Mouse (Mus musculus): Measurements from ENCODE around the gene Nudt3. TPM values are rescaled to one million over a fixed set of nuclear protein-coding genes. Genes with fewer than 3 reads are reported as not detected.
A peak's percentile ranks its signal among the peaks of the same experiment; 100 is the strongest.

Nudt3 gene
- polyA plus RNA-seq, 1 experiment from 2014 or later, result 145 TPM

DNA sequence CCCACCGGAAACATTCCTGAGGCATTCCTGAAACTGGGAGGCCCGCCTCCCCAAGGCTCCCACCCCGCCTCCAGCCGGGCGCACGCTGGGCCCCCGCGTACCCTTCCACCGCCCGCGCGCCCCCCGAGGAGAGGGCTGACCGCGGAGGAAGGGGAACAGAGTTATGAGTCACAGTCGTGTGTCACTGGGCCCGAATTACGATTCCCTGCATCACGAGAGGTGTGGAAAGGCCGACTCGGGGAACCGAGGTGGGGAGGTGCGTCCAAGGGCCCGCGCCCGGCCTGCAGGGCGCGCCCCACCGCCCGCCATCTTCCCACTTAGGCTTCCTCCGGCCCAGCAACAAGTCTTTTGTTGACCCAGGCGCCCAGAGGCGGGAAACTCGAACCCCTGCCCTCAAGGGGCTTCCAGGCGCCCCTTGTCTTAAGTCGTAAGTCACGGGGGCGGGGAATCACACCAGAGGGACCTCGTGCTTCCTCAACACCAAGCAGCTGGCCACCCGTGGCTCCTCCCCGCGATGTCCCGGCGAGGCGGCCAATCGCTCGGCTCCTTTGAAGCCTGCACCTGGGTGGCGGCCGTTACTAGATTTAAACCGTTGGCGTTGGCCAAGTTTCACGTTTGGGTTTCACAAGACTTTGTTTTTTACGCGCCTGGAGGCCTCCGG, 67.7 kb downstream of the Nudt3 start:
- under 1% methylated on average over 55 of the region's 55 CpGs for WGBS
- DNase-seq (ENCODE audit: low spot score), result peak; percentile 88
- H3K36me3 ChIP-seq, result peaks cover 12% of the 10 kb centered on the region
- no peaks in the 10 kb centered on the region for H3K27me3 ChIP-seq (ENCODE audit: insufficient read depth, poor library complexity, severe bottlenecking)
- H3K27ac ChIP-seq, result peak overlapping the region; percentile 99
- H3K4me3 ChIP-seq, result peak overlapping the region; percentile 97
- H3K4me1 ChIP-seq (replicated peaks), result peaks cover 74% of the 10 kb centered on the region
- no peaks in the 10 kb centered on the region for H3K9me3 ChIP-seq

DNA sequence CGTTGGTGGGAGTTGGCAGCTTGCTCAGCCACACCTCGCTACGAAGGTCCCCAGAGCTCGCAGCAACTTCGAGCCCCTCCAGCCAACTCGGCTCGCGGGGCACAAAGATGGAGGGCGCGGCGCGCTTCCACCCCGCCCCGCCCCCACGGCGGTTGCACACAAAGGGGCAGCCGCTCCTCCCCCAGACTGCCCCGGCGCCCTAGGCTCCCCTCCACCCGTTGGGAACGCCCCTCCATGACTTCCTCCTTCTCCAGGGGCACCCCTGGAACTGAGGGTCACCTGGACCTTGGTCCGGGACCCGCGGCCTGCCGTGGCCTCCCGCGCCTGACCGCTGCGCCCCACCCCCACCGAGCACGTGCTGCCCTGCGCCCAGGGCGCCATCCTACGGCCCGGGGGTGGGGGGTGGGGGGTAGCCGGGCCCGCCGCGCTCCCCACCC, 68.2 kb downstream of the Nudt3 start:
- Histone ChIP-seq H3K9me3 (no peaks in the 10 kb centered on the region), H3K27me3 (ENCODE audit: insufficient read depth, poor library complexity, severe bottlenecking) (no peaks in the 10 kb centered on the region), H3K4me1 (replicated peaks) (peaks cover 69% of the 10 kb centered on the region), H3K4me3 (peak overlapping the region; percentile 97), H3K36me3 (peaks cover 7% of the 10 kb centered on the region), H3K27ac (peak overlapping the region; percentile 99)
- under 1% methylated on average over 39 of the region's 39 CpGs for WGBS
- no peak for DNase-seq (ENCODE audit: low spot score)

DNA sequence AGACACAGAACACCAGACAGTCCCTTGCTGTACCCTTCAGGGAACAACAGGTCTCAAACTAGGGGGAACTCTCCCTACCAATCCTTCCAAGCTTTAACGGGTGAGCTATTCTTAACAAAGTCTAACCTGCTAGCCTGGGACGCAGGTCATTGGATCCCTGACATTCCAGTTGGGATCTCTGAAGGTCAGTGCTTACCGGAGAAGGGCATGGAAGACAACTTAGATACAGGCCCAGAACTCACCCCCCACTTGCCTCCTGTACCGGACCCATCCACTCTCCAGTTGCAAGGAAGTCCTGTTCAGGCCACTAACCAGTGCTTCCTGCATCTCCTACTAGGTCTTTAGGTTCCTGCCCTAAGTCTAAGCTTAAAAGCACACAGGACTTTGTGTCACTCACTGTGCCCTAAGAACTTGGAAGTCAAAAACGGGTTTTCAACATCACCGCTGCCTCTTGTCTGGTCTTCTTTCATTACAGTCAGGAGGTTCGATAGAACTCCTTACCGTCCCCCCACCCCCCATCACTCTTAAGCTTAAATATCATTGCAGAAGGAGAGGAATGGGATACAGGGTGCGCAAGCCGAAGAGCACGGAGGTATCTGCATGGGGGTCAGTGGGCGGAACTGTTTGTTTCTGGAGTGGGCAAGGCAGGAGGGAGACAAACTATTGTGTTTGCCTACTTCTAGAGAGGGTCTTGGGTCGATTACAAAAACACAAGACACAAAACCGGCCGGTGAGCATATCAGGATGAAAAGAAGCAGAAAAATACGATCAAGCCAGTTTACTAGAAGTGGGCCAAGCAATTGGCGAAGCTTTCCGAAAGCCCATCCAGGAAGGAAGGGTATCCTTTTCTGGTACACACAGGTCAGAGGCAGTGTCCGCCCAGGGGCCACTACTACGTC, 69.0 kb downstream of the Nudt3 start:
- DNase-seq (ENCODE audit: low spot score), result no peak
- WGBS, result 34% methylated on average over 20 of the region's 20 CpGs

DNA sequence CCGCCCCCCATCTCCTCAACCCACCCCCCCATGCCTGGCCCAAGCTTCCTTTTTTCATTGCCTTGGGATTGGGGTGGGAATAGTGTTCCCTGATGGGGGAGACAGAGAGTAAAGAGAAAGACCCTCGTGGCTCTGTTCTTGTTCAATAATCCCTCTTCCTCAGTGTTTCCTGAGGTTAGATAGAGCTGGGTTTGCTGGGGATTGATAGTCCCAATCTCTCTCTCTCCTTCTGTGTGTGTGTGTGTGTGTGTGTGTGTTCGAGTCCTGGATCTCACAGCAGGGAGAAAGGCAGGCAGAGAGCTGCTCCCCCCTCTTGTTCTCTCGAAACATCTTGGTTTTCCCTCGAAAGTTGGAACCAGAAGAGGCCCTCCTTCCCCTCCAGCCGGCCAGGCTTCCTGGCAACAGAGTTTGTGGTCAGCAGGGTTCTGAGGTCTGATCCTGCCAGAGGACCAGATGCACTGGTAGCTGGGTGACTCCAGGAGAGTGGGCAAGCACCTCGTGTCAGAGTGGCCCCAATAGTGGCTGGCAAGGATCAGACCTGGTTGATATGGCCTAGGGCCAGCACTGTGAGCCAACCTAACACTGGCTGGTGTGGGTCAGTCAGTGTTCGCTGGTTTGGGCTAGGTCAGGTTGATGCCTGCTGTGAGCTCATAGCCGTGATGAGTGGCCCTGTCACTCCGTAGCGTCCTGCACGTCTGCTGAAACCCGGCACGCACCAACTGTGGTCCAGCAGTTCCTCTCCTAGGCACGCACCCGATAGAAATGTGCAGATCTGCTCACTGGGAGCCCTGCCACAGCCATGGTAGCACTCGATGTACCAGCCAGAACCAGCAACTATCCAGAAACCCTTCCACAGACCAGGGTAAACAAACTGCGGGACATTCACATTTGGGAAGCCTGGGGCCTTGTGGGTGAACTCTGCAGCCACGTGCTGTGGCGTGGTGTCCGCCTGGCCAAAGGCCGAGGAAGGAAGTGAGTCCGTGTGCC, 70.8 kb downstream of the Nudt3 start:
- H3K4me3 ChIP-seq, result no peak overlapping the region
- no peak for DNase-seq (ENCODE audit: low spot score)
- H3K27me3 ChIP-seq (ENCODE audit: insufficient read depth, poor library complexity, severe bottlenecking), result no peaks in the 10 kb centered on the region
- no peaks in the 10 kb centered on the region for H3K36me3 ChIP-seq
- peaks cover 60% of the 10 kb centered on the region for H3K4me1 ChIP-seq (replicated peaks)
- no peaks in the 10 kb centered on the region for H3K9me3 ChIP-seq
- 73% methylated on average over 23 of the region's 23 CpGs for WGBS
- peak overlapping the region; percentile 24 for H3K27ac ChIP-seq

More for the DNA sequence above, 69.0 kb downstream of the Nudt3 start:
- Histone ChIP-seq H3K4me3 (peak overlapping the region; percentile 97), H3K9me3 (no peaks in the 10 kb centered on the region), H3K27ac (peak overlapping the region; percentile 99), H3K27me3 (ENCODE audit: insufficient read depth, poor library complexity, severe bottlenecking) (no peaks in the 10 kb centered on the region), H3K4me1 (replicated peaks) (peaks cover 68% of the 10 kb centered on the region), H3K36me3 (0 out of 2 replicates have a peak, but pooled peaks cover 2% of the 10 kb centered on the region)

DNA sequence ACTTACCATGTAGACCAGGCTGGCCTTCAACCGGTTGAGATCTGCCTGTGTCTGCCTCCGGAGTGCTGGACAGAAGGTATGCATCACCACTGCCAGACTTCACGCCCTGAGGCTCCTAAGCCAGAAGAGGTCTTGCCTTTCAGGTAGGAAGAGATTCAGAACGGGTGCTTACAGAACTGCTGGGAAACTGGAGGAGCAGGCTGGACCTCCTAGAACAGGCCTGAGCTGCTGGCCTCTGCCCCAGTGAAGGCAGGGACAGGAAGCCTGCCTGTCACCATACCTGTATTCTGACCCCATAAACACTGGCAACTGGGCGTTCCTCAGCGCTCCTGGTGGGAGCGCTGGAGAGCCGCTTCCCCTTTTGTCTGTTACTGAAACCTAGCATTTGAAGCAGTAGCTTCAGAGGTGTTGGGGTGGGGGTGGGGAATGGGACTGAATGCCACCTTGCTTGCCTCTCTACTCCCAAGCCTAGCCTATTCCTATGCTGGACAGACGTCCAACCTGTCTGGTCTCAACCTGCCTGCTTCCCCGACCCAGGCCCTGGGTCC, 71.8 kb downstream of the Nudt3 start:
- DNase-seq (ENCODE audit: low spot score), result no peak
- Histone ChIP-seq H3K27ac (no peak overlapping the region; the same call in 1 of the 2 replicates), H3K9me3 (no peaks in the 10 kb centered on the region), H3K4me1 (replicated peaks) (peaks cover 59% of the 10 kb centered on the region), H3K36me3 (no peaks in the 10 kb centered on the region), H3K4me3 (no peak overlapping the region), H3K27me3 (ENCODE audit: insufficient read depth, poor library complexity, severe bottlenecking) (peaks cover 7% of the 10 kb centered on the region)
- 52% methylated on average over 10 of the region's 10 CpGs for WGBS

DNA sequence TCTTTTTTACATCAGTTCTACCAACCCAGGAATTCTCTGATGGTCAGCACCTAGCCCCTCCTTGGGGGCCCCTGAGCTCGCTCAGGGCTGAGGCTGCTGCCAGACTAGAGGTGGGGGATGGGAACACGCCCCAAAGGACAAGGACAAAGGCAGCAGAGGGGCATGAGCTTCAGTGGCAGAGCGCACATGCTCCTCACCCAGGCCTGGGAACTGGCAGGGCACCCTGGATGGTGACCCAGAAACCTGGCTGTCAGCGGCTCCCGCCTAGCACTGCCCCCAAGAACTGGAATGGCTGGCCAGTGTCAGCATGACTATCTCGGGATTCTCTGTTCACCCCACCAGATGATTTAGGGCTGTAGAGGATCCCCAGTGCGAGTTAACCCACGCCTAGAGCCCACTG, 74.1 kb downstream of the Nudt3 start:
- H3K27ac ChIP-seq, result peak overlapping the region; percentile 86
- no peaks in the 10 kb centered on the region for H3K36me3 ChIP-seq
- peaks cover 46% of the 10 kb centered on the region for H3K4me1 ChIP-seq (replicated peaks)
- peaks cover 12% of the 10 kb centered on the region for H3K27me3 ChIP-seq (ENCODE audit: insufficient read depth, poor library complexity, severe bottlenecking)
- H3K9me3 ChIP-seq, result no peaks in the 10 kb centered on the region
- WGBS, result 52% methylated on average over 8 of the region's 8 CpGs
- H3K4me3 ChIP-seq, result peak overlapping the region; percentile 20; the same call in 1 of the 2 replicates
- DNase-seq (ENCODE audit: low spot score), result no peak

DNA sequence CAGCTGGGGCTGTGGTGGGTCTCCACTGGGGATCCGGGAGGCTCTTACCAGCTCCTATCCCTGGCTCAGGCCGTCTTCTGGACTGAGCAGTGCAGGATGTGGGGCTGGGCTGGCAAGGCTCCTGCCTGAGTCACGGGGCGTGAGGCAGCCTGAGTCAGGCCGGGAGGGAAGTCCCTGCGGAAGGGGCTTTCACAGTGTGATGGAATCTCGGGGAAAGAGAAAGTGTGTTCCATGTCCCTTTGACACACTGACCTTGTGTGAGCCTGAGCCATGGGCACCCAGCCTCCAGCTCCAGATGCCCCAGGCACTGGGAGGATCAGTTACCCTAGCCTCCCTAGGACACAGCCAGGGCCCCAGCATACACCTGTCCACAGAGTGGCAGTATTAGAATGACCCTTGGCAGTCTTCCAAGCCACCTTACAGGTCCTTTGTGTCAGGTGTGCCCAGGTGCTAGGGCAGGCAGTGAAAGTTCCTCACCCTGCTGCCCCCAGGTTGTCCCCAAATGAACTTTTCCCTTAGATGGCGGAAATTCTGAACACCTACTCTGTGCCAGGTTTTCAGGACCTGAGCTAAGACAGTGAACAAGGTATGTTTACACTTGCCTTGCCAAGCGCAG, 75.9 kb downstream of the Nudt3 start:
- peaks cover 12% of the 10 kb centered on the region for H3K27me3 ChIP-seq (ENCODE audit: insufficient read depth, poor library complexity, severe bottlenecking)
- H3K4me1 ChIP-seq (replicated peaks), result peaks cover 43% of the 10 kb centered on the region
- no peaks in the 10 kb centered on the region for H3K9me3 ChIP-seq
- H3K4me3 ChIP-seq, result no peak overlapping the region
- H3K36me3 ChIP-seq, result no peaks in the 10 kb centered on the region
- WGBS, result 81% methylated on average over 9 of the region's 9 CpGs
- H3K27ac ChIP-seq, result no peak overlapping the region
- no peak for DNase-seq (ENCODE audit: low spot score)

DNA sequence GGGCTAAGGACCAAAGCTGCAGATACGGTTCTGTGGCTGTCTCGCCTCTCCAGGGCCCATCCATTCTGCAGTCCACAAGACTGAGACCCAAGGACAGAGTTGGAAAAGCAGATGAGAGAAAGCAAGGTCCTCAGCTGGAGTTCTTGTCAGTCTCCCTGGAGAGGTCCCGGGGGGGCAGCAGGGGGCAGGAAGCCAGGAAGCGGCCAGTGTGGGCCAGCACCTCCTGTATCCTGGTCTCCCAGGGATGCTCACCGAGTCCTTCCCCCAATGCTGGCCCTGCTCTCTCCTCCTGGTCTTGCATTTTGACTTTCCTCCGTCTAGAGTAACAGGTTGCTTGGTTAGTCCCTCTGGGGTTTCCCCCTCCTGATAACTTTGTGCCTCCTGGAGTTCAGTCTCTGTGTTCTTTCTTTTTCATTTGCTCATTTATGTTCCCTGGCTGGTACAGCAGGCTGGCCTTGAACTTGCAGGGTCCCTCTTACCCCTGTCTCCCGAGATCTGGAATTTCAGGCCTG, 76.7 kb downstream of the Nudt3 start:
- H3K9me3 ChIP-seq, result no peaks in the 10 kb centered on the region
- WGBS, result 62% methylated on average over 7 of the region's 7 CpGs
- H3K36me3 ChIP-seq, result no peaks in the 10 kb centered on the region
- peak overlapping the region; percentile 9; the same call in 1 of the 2 replicates for H3K27ac ChIP-seq
- no peak for DNase-seq (ENCODE audit: low spot score)
- H3K4me3 ChIP-seq, result no peak overlapping the region
- peaks cover 12% of the 10 kb centered on the region for H3K27me3 ChIP-seq (ENCODE audit: insufficient read depth, poor library complexity, severe bottlenecking)
- peaks cover 41% of the 10 kb centered on the region for H3K4me1 ChIP-seq (replicated peaks)

DNA sequence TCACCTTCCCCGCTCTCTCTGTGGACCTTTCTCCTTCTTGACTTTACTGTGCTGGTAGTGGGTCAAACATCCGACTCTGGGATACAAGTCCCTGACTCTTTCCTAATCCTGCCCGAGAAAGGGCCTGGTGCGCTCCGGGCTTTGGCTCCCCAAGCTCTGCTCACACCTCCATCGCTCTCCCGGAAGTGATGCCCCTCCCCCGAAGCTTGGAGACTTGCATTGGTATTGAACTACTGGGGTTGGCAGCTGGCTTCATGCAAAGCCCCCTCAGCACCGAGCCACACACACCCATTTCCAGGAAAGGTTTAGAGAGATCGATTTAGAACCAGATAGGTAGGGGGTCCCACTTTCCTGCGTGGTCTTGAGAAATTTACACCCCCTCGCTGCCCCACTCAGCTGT, 77.3 kb downstream of the Nudt3 start:
- H3K4me1 ChIP-seq (replicated peaks), result peaks cover 41% of the 10 kb centered on the region
- no peaks in the 10 kb centered on the region for H3K9me3 ChIP-seq
- no peak for DNase-seq (ENCODE audit: low spot score)
- no peaks in the 10 kb centered on the region for H3K36me3 ChIP-seq
- H3K4me3 ChIP-seq, result no peak overlapping the region
- peaks cover 12% of the 10 kb centered on the region for H3K27me3 ChIP-seq (ENCODE audit: insufficient read depth, poor library complexity, severe bottlenecking)
- WGBS, result 46% methylated on average over 12 of the region's 12 CpGs
- H3K27ac ChIP-seq, result peak overlapping the region; percentile 9; the same call in 1 of the 2 replicates

DNA sequence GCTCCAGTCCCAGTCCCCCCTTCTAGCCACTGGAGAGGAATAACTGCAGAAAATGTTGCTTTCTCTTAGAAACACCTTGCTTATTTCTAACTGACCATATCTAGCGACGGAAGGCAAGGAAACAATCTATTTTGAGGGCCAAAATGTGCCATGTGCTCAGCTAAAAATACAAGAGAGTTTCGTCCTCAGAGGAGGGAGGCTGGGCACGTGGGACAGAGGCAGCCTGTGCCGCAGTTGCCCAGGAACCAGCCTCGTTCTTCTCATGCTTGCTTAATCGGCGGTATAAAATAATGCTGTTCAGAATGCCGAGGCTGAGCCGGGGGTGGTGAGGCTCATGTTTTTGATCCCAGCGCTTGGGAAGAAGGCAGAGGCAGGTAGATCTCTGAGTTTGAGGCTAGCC, 78.7 kb downstream of the Nudt3 start:
- no peaks in the 10 kb centered on the region for H3K36me3 ChIP-seq
- 90% methylated on average over 11 of the region's 11 CpGs for WGBS
- DNase-seq (ENCODE audit: low spot score), result no peak
- peaks cover 37% of the 10 kb centered on the region for H3K4me1 ChIP-seq (replicated peaks)
- no peak overlapping the region for H3K27ac ChIP-seq
- H3K4me3 ChIP-seq, result no peak overlapping the region
- peaks cover 12% of the 10 kb centered on the region for H3K27me3 ChIP-seq (ENCODE audit: insufficient read depth, poor library complexity, severe bottlenecking)
- H3K9me3 ChIP-seq, result no peaks in the 10 kb centered on the region

DNA sequence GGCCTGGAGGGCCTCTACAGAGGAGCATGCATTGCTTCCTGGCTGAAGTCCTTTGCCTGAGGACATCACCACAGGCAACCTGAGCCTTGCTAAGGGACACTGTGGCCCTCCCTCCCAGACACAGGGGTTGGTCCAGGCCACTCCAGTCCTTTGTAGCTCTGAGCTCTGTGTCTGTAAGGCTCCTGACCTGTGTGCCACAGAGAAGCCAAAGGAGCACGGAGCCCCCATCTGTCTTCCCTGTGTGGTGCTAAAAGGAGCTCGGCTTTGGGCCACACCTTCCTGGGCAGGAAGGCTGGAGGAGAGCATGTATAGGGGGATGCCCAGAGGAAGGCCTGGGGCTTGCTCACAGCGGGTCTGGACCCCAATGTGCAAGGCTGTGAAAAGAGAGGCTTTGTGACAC, 81.3 kb downstream of the Nudt3 start:
- Histone ChIP-seq H3K27me3 (ENCODE audit: insufficient read depth, poor library complexity, severe bottlenecking) (peaks cover 10% of the 10 kb centered on the region), H3K4me1 (replicated peaks) (peaks cover 22% of the 10 kb centered on the region), H3K9me3 (no peaks in the 10 kb centered on the region), H3K4me3 (no peak overlapping the region), H3K36me3 (no peaks in the 10 kb centered on the region), H3K27ac (peak overlapping the region; percentile 31; the same call in 1 of the 2 replicates)
- WGBS, result 74% methylated on average over 3 of the region's 3 CpGs
- DNase-seq (ENCODE audit: low spot score), result no peak
